Mouse (Mus musculus) heart, adult 18-20 months (tissue): ENCODE results near the gene Ccm2l. TPM values are rescaled to one million over a fixed set of nuclear protein-coding genes. Genes with fewer than 3 reads are reported as not detected.
A peak's percentile ranks its signal among the peaks of the same experiment; 100 is the strongest.

Experiments
- DNase-seq, 2 experiments: peaks; one replicate each; pipeline ENCODE4 v3.0.0; 2021 to 2022; ENCODE audit warnings: mixed read lengths in 1 of 2
- long read RNA-seq, 2 experiments: library from polyadenylated mRNA; stranded (forward); transcript quantifications; one replicate each; pipeline ENCODE4 v2.0.0; 2021
- total RNA-seq, 2 experiments: library from RNA; stranded (reverse); gene quantifications; 2 replicates each; pipeline ENCODE4 v1.2.3; 2021

Ccm2l gene
- 10 to 100 TPM; 12.6 to 15.5 TPM for total RNA-seq
- long read RNA-seq, experiment 1, partial matches to known transcripts, result 0 of 15 reads
- long read RNA-seq, experiment 1, other reads (novel, unspliced or antisense), result 14 of 15 reads
- long read RNA-seq, experiment 2, partial matches to known transcripts, result 2 of 6 reads
- long read RNA-seq, experiment 2, other reads (novel, unspliced or antisense), result 4 of 6 reads

DNA sequence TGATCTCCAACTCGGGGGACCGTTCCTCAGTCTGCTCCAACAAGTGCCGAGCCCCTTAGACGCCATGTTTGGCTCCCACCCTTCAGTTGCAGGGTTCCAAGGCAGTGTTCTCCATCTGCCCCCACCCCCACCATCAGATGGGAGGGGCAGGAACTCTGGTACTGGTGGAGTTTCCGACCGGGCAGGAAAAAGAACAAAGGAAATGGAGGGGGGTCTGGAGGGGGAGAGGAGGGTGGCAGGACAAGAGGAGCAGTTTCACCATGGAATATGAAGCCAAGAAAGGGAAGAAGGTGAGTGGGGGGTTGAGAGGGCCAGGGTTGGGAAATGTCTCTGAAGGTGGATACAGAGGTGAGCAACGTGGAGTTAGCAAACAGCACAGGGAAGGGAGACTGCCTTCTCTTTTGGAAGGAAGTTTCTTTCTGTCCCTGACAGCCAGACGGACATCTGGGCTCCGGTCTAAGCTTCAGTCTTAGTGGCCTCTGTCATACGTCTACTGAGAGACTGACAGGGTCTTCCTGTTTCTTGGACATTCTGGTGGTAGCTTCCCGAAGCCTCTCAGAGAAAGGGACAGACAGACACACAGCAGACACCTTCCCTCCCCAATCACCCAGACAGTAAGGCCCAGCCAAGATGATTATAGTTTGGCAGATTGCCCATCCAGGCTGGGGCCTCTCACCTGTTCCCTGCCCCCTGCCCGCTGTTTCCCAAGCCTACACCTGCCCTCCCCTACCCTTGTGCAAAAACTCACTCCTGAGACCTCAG, at the start of gene Ccm2l:
Gene Ccm2l, plus strand, starts transcription at position 209 of the 762 bp plus-strand sequence.
- DNase-seq, result peak; percentile 75 to 87

DNA sequence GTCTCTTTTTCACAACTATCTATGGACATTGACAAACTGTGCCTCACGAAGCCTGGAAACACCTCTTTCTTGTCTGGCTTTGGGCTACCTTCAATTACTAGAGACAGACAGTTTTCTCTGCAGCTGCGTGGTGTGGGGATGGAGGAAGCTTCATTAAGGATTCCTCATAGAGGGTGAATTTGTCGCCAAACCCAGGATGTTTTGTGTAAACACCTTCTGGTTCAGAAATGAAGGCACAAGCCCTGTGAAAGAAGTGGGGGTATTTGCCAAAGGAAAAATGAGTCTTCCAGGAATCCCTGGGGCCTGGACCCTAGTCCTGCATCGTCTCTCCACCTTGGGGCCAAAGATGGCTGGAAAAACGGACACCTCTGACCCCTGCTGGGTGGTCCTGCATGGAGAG, 49.0 kb upstream of the Ccm2l start:
- DNase-seq, result no peak

DNA sequence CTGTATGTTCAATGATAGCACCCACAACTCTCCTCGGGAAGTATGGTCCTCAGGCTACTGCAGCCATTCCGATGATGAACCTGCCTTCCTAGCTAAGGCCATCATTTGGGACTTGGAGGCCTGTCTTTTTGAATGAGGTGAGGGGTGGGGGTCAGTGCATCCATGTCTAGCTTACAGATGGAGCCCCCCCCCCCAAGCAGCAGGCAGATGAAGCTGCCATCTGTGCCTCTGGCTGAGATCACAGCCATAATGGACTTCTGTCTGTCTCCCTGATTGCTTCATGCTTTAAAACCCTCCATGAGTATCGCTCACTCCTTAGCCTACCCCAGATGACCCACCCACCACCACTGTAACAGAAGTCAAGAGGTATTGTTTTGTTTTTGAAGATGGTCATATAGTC, 46.4 kb upstream of the Ccm2l start:
- DNase-seq, result no peak

DNA sequence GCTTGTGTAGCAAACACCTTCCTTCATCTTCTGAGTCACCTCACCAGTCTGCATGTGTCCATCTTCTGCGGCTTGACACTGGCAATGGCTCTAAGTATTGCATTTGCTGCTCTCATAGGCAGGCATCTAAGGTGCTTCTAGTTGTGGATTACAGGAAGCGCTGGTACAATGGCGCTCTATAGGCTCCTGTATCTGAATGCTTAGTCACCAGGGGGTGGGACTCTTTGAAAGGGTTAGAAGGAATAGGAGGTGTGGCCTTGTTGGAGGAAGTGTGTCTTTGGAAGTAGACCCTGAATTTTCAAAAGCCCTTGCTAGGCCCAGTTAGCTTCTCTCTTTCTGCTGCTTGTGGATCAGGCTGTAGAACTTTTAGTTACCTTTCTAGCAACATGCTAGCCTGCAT, 44.6 kb upstream of the Ccm2l start:
- no peak for DNase-seq

DNA sequence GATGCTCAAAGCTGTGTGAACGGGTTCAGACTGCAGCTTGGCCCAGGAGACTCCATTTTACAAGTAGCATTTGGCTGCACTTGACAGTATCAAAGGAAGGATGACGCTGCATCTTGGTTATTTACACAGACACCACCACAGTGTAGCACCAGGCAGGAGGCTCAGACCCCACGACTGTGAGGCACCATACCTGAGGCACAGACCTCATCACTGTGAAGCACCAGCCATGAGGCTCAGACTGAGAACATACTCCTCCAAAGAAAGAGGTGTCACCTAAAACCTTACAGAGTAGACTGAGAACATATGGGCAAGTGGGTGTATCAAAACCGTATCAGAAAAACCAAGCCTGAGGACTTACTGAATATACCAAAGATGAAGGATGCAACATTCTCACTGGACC, 42.9 kb upstream of the Ccm2l start:
- no peak for DNase-seq

DNA sequence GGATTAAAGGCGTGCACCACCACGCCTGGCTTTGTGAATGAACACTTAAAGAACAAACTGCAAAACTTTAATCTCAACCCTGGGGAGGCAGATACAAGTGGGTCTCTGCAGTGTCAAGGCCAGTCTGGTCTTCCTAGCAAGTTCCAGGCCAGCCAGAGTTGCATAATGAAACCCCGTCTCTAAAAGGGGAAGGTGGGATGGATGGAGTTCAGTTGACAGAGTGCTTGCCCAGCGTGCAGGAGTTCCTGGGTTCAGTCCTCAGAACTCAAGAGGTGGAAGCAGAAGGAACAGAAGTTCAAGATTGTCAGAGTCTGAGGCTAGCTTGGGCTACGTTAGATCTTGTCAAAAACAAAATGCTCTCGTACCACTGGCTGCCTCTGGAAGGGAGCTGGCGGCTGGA, 39.7 kb upstream of the Ccm2l start:
- DNase-seq, result no peak

DNA sequence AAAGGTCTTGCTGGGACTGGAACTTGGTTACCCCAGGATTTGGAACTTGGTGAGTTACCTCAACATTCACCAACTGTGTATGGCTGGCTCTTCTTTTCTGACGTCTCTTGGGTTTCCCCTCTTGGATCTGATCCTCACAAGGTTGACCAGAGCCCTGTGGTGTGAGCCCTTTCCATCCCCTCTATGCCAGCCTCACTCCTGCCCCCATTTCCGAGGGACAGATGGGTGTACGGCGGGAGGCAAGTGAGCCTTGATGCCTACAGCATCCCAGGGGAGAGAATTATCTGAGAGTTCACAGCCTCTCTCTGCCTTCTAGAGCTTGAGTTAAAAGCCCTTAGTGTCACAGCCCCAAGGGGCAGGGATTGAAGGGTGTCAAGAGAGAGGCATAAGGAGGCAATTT, 38.3 kb upstream of the Ccm2l start:
- no peak for DNase-seq

DNA sequence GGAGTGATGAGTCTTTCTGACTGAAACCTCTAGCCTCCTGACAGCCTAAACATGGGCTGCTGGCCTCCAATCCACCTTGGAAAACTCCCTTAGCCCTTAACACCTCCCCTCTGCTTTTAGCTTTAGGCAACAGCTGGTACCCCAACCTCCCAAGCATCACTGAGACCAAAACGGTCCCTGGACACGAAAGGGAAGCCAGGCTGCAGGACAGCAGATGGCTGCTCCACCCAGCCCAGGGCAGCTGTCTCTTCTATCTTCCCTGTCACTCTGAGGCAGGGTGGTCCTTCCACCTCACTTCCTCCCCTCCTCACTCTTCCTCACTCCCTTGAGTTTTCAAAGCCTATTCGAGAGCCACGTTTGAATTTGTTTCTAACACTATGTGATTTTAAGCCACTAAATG, 35.3 kb upstream of the Ccm2l start:
- DNase-seq, result no peak

DNA sequence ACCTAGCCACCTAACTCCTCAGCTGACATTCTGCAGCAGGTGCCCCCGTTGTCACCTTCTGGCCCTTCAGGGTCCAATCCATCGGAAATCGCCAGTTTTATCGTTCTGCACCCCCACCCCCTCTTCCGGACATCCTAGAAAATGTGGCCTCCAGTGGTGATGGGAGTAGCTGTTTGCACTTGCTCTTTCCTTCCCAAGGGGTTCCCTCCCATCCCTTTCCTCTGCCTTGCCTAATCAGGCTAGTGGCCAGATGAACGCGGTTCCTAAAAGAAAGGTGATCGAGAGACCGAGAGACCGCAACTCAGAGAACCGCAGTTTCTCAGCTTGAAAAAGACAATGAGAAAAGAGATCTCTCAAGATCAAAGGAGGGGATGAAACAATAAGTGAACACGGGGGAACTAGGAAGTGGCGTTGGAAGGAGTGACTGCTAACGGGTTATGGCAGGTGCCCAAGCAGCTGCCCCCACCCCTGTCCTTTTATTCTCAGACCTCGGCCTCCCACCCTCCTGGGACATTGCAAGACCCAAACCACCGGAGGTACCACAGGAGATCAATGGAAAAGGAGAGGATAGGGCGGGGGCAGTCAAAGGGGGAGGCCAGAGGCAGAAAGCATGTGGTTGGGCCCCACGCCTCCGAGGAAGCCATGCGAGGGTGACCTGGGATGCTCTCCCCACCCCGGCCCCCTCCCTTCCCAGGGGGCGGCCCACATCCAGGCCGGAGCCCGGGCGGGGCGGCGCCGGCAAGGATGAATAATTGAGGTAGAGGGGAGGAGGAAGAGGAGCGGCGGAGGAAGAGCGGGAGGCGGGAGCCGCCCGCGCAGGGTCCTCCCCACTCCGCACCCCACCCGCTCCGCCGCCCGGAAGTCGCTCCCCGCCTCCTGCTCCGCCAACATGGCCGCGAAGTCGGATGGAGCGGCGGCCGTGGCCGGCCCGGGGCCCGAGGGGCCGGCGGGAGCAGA, 34.4 kb upstream of the Ccm2l start, which contains the start of gene Xkr7:
Gene Xkr7, plus strand, starts transcription at position 727 of the 957 bp plus-strand sequence.
- no peak for DNase-seq

DNA sequence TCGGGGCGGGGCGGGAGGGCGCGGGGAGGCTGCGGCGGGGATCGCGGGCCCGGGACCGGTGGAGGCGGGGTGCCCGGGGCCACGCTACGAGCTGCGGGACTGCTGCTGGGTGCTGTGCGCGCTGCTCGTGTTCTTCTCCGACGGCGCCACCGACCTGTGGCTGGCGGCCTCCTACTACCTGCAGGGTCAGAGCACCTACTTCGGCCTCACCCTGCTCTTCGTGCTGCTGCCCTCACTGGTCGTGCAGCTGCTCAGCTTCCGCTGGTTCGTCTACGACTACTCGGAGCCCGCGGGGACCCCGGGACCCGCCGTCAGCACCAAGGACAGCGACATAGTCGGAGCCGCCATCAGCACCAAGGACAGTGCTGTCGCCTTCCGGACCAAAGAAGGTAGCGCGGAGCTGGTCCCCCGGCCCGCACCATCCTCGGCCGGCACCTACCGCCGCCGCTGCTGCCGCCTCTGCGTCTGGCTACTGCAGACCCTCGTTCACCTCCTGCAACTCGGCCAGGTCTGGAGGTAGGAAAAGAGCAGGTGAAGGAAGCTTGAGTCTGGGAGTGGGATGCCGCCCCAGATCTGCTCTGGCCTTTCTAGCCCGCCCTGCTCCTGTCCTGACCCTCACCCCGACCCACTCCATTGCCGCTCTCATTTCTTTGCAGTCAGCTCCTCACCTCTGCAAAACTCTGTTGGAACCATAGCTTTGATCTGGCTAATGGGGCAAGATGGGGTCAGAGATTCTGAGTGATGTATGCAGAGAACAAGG, 33.5 kb upstream of the Ccm2l start:
- peak; percentile 36 to 86 for DNase-seq

DNA sequence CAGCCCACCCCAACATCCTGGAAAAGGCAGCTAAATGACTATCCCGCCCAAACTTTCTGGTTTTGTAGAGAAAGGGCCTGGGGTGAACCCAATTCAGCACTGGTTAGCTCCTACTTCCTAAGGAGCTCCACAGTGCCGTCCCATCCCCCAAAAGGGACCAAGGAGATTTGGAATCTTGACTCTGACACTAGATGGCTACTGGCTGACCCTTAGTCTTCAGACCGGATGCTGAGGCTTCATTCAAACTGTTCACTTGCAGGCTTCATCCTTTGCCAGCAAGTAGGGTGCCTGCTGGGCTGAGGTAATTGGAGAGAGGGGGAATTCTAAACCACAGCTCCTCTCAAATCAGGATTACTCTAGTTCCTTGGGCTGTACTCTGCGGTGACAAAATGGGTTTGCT, 32.8 kb upstream of the Ccm2l start:
- DNase-seq, result no peak

DNA sequence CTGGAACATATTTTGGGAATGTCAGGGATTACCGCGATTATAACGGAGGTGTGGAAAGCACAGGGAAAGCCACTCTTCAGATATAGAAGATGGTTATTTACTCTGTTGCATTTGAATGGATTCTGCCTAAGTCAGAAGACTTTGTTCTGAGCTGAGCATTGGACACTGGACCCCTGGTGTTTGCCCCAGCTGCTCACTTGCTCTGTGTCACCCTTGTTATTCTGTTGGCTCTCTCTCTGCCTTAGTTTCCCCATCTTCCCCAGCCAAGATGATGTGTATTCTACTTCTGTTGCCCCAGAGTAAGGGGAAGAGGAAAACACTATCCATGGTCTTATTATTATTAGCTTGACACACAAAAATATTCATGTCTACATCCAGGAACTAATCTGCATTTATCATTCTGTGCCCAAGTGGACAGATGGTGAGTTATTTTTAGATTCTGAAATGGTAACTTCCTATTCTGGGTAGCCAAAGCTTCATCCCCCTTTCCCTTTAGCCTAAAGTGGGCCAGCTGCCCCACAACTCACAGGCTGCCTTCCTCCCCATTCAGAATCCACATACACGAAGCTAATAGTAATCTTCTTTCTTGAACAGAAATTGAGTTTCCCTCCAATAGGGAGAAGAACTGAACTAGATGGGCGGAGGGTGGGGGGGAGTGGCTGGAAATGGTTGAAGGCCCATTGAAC, 32.1 kb upstream of the Ccm2l start:
- DNase-seq, result no peak

DNA sequence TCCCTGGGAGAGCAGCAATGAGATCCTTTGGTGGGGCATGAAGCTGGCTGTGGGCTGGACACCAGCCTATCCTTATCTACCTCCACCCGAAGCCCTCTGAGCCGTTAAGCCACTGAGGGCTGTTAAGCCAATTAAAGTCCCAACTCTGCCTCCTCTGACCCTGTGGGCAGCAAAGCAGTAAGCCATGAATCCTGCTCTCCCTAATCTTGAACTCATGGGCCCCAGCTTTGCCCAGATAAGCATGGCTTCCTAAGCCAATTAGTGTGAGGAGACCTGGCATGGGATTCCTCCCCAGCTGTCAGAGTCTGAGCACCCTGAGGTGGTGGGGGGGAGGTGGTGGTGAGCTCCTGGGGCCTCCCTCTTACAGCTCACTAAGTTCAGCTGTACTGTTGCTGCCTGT, 29.1 kb upstream of the Ccm2l start:
- DNase-seq, result no peak

DNA sequence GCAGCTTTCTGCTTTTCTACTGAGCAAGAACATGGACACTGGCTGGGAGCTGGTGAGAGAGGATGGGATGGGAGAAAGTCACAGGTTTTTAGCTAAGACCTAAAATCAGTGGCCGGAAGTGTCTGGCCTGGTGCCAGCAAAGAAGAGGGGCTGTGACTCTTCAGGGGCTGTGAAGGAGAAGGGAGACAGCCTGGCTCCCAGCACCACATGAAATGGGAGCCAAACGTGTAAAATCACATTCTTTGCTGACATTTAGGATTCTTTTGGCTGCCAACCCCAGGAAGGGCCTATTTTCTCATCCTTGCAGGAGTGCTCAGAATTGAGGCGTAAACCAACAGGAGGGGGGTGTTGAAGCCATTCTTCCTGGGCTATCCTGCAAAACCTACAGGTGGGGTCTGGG, 21.9 kb upstream of the Ccm2l start:
- no peak for DNase-seq

DNA sequence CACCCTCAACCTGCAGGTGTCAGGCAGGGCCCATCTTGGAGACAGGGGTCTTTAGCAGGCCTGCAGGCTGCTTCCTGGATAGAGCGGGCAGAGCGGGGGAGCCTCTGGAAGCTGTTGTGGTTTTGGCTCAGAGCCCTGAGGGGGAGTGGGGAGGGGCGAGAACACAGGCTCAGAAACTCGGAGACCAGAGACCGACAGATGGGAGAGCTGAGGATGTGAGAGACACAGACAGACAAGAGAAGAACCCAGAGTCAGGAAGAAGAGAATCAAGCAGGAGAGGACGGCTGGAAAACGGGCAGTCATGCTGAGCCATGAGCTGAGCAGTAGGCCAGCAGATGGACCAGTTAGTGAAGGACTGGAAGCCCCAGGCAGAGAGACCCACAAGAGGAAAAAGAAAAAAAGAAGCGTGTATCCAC, 19.9 kb upstream of the Ccm2l start:
- no peak for DNase-seq

DNA sequence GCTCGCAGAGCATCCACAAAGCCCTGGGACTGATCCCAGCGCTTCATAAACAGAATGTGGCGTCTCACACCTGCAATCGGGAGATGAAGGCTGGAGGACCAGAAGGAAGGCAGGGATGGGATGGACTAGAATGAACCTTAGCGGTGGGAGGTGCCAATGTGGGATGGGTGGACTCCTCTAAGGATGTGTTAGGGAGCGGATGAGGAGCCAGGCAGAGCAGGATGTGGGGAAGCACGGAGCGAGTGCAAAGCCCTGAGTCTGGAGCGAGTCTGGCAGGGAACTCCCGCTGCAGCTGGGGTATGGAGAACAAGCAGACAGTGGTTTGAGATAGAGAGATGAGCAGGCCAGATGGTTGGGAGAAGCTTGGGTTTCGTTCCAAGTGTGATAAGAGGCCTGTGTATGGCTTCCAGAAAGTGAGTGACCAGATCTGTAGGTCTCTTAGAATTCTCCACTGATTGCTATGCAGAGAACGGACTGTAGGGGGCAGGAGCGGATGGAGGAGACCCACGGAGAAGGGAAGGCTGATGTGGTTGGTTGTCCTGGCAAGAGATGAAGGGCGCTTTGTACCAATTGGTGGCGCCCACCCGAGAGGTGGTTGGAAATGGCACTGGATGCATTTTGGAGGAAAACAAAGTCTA, 17.8 kb upstream of the Ccm2l start:
- peak; percentile 63 to 83 for DNase-seq

DNA sequence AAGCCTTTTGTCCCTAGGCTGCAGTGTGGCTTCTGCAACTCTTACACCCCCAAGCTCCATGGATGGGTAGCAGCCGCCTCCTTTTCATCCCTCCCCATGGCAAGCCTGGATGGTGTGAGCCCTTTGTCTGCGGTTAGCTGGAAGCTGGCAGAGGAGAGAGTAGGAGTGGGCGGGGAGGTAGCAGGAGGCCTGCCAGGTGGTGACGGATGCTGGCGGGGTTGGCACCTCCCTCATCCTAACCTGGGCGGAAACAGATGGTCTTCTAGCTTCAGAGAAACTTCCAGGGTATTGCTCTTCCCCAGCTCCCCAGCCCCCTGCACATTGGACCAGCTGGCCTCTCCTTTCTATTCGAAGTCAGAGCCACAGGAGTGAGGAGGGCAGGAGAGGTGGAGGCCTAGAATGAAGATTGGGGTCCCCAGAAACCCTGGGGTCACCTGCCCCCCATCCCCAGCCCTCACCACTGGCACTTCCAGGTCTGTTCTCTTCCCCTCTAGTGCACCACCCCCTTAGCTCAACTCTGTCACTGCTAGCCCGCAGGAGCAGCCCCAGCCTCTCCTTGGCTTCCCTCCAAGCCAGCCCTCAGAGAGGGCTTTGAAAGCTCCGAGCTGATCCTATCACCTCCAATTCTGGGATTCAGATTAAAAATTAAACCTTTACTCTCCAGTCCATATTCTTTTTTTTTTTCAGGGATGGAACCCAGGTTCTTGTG, 16.3 kb upstream of the Ccm2l start:
- DNase-seq, result no peak

DNA sequence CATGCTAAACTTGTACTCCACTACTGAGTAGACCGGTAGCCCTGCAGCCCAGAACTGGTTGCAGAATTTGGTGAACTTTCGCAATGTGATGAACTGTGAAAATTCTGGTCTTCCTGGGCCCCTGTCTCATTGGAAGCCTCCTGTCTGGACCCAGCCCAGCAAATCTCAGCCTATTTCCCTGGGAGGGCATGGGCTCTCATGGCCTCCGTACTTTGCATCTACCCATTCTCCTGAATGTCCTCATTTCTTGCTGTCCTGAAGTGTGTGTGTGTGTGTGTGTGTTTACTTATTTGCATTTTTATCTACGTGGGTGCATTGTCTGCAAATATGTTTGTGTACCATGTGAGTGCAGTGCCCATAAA, 15.8 kb upstream of the Ccm2l start:
- DNase-seq, result no peak

DNA sequence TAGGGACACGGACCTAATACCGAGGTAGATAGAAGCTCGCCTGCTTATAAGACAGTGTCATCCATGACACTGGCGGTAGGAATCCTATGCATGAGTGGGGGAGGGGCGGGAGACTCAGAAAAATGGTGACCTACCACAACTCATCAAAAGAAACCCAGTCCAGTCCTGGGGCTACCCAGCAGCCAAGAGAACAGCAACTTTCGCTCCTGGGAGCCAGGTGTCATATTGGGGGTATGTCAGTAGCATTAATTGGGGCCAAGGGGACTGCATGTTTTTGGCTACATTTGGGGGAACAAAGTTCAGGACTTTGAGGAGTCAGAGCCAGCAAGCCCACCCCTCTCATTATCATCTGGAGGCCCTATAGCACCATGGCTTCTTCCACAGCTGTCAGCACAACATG, 14.7 kb upstream of the Ccm2l start:
- DNase-seq, result no peak

DNA sequence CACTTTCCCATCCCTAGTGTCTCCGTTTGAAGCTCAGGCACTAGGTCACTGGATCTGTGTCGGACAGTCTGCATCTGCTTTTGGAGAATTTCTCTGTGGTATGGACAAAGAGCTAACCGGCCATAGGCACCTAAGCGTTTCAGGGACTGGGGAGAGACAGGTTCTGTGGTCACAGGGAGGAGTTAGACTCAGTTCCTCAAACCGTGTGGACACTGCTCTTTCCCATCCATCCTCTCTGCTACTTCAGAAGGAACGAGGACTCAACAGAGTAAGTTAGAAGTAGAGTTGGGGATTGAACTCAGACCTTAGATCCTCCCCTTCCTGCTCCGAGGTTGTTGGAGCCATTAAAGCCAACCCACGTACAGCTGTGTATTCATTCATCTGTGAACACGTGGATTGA, 14.2 kb upstream of the Ccm2l start:
- no peak for DNase-seq
